Mouse (Mus musculus) erythroblast, embryonic 14.5 days (primary cell): ENCODE results near the gene Dtd1.

Source experiments
- GATA1 ChIP-seq: IDR thresholded peaks from 2 replicates; pipeline ENCODE4 v1.6.1; 2012; ENCODE audit warnings: low read length, inconsistent platforms, mixed read lengths
- TAL1 ChIP-seq: IDR thresholded peaks from 3 replicates; pipeline ENCODE4 v1.6.1; 2012; ENCODE audit warnings: low read length, inconsistent platforms, mixed read lengths

DNA sequence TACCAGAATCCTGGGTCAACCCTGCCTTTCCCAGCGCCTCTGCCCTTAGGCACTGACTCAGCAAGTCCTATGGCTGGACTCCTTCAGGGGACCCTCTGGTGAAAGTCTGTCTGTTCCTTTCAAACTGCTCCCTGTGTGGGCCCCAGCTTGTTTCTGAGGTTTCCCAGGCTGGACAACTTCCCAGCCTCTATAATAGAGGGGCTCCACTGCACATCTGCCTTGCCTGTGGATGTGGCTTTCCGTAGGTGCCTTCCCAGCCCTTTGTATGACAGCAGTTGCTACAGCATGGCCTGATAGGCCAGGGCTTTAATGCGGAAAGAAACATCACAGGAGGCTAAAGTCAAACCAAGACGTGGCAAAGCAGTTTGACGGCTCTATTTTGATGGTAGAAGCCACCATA lies 119.6 kb downstream of the Dtd1 start:
- TF ChIP-seq GATA1 (no peak), TAL1 (no peak)
